Mouse (Mus musculus) 3T3-L1 (cell line): Measurements from ENCODE around the gene Krt24.

Experiments used
- DNase-seq: peaks from one replicate; pipeline ENCODE4 v3.0.0-alpha.2; 2015; ENCODE audit warnings: low read depth, low spot score

The Krt24 gene

DNA sequence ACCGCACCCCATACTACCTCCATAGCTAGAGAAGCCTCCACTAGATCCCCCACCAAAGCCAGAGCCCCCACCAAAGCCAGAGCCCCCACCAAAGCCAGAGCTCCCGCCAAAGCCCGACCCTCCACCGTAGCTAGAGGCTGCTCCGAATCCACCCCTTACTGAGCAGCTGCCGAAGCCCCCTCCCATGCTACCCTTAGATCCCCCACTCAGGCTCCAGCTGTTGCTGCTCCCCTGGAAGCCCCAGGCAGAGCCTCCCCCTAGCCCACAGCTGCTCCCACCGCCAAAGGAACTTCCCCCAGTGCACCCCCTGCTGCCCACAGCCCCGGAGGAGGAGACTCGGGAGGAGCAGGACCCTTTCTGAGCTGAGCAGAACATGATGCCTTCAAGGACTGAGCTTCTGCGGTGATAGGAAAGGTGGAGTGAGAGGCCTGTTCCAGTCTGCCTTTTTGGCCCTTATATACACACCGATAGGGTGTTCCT lies at the start of gene Krt24:
TSS of gene Krt24 (minus strand) at position 430 of the 480 bp plus-strand sequence.
- no peak for DNase-seq

DNA sequence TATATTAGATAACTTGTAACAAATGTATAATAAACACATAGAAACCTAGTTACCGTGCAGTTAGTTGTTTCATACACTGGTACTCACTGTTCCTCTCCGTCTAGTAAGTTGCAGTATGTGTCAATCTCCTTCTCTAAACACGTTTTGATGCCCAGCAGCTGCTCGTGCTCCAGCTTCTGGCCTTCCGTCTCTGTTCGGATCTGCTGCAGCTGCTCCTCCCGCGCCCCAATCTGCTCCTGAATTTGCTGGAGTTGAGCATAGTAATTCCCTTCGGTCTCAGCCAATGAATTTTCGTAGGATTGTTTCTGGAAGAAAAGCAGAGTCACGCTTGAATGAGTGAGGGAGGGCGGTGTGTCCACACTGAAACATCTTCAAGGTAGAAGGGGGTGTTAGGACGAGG lies 48.4 kb upstream of the Krt24 start:
- no peak for DNase-seq

DNA sequence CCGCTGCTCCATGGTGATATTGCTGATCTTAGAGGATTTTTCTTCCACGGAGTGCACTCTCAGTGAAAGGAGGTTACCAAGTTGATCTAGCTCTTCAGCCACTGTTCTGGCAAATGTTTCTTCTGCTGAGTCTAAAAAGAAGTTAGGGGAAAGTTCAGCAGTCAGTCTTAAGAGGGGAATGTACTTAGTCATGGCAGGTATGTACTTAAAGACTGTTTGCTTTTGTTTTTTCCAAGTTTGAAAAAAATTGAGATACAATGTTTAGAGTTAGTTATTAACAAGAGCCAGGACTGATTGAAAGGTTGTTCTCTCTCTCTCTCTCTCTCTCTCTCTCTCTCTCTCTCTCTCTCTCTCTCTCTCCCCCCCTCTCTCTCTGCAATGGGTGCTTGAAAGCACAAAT lies 44.6 kb upstream of the Krt24 start:
- DNase-seq: no peak

DNA sequence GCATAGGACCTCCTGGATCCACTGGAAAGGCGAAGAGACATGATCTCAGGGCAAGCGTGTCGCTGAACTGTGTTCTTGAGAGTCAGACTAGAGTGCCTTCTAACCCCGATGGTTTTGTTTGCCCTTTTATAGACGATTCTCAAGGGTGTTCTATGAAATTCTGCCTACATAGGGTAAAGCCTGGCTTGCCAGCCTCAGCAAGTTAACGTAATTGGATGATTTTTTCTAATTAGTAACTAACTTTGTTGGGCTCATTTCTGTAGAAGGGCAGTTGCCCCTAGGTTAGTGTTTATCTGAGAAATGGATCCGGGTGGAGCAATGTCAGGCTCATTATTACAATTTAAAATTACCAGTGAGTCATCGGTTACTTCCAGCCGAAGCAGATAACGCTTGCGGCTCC lies 37.8 kb upstream of the Krt24 start, which contains the start of gene Krt25:
TSS of gene Krt25 (minus strand) at position 101 of the 400 bp plus-strand sequence.
- DNase-seq: no peak

DNA sequence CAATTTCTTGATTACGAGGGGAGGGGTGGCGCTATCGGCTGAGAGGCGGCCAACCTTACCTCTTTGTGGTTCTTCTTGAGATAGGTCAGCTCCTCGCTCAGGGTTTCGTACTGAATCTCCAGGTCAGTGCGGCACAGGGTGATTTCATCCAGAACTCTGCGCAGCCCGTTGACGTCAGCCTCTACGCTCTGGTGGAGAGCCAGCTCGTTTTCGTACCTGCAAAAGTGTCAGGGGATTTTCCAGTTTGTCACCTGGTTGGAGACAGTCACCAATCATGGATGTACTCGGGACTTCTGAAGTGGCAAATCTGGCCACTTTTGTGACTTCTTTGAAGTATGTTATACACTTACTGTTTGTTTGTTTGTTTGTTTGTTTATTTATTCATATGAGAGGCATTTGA lies 36.0 kb upstream of the Krt24 start:
- DNase-seq: no peak

GRCm38 (mm10) chr11:99319127-99319526 lies 34.1 kb upstream of the Krt24 start:
- no peak for DNase-seq

GRCm38 (mm10) chr11:99316543-99316942 lies 31.5 kb upstream of the Krt24 start:
- no peak for DNase-seq

DNA sequence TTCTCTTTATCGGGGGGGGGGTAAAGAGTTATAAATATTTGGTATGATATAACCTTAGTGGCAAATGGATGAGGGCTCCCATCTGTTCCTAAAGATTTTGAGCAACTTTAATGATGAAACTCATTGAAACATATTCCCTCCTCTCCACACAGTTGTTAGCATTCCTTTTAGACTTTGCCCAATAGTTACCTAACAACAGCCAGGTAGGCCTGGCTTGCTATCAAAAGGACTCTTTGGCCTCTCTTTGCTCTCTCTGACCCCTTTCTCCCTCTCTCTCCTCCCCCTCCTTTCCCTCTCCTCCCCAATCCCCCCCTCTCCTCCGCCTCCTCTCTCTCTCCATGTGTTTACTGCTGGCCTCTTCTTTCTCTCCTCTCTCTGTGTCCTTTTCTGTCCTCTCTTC lies 29.5 kb upstream of the Krt24 start:
- DNase-seq: no peak

DNA sequence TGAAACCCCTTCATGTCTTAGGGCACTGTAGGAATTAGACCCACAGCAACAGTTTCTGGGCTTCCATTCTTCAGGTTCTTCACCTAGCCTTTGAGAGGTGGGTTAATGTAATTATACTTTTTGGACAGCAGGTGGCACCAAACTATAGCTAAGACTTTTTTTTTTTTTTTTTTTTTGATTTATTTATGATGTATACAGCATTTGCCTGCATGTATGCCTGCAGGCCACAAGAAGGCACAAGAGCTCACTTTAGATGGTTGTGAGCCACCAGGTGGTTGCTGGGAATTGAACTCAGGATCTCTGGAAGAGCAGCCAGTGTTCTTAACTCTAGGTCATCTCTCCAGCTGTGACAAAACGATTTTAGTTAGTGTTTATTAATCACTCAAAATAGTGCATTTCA lies 25.8 kb upstream of the Krt24 start:
- peak; percentile 80 for DNase-seq

GRCm38 (mm10) chr11:99307579-99307978 lies 22.5 kb upstream of the Krt24 start:
- peak; percentile 86 for DNase-seq

DNA sequence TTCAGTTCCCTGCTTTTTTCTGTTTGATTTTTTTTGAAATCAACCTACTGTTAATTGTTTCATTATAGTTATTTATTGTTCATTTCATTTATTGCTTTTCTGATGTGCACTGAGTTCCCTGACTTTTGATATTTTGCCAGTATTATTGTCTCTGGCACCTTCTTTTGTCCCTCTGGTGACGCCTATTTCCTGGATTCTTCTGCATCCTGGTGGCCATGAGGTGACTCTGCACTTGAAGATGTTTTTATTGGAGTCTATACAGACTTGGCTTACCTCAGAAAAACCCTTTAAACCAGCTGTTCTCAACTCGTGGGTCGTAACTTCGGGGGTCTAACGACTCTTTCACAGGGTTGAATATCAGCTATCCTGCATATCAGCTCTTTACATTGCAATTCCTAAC lies 10.0 kb upstream of the Krt24 start:
- peak; percentile 21 for DNase-seq

DNA sequence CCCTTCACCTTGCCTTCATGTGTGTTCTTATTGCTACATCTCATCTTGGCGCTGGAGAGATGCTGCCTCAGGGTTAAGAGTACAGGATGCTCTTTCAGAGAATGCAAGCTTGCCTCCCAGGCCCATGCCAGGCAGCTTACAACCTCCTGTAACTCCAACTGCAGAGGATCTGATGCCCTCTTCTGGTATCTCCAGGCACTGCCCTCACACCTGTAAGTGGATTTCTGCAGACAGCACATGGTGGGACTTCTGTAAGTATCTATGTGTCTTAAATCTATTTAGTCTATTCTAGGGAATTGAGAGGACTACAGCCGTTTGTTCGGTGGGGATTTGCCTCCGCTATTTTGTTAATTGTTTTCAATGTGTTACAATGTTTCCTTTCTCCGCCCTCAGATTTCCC lies 7.8 kb upstream of the Krt24 start:
- DNase-seq: peak; percentile 48

DNA sequence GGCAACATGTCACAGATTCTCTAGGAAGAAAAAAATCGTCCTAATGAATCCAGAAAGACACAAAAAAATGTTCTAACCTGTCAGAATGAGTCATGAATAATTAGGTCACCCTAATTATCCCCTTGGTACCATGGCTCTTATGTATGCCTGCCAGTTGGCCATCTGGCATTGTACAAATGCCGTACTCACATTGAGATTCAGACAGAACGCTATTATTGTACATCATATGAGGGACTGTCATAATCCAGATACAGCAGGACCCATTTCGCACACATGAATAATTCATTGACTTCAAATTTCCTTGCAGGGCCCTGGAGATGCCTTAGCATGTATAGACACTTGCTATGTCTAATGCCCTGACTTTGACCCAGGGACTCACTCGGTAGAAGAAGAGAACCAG lies 1.1 kb downstream of the Krt24 start:
- DNase-seq: no peak

DNA sequence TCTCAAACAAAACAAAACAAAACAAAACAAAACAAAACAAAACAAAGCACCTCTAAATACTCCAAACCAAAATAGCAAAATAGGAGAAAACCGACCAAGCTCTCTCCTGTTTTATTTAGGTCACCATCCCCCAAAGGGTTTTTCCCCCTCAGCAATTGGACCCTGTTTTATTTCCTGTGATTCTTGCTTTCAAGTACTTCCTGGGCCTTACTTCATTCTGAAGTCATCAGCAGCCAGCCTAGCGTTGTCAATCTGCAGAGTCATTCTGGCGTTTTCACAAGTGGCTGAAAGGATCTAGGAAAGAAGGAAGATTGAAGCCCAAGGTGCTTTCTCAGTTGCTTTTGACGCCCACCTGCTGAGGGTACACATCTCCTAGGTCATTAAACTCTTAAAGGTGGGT lies 1.7 kb downstream of the Krt24 start:
- no peak for DNase-seq

GRCm38 (mm10) chr11:99281116-99281515 lies 3.9 kb downstream of the Krt24 start:
- no peak for DNase-seq

- DNase-seq: no peak
Measured at GRCm38 (mm10) chr11:99279986-99280385, 5.1 kb downstream of the Krt24 start.

- no peak for DNase-seq
Measured at GRCm38 (mm10) chr11:99276786-99277185, 8.3 kb downstream of the Krt24 start.

GRCm38 (mm10) chr11:99275624-99276023 lies 9.4 kb downstream of the Krt24 start:
- no peak for DNase-seq

DNA sequence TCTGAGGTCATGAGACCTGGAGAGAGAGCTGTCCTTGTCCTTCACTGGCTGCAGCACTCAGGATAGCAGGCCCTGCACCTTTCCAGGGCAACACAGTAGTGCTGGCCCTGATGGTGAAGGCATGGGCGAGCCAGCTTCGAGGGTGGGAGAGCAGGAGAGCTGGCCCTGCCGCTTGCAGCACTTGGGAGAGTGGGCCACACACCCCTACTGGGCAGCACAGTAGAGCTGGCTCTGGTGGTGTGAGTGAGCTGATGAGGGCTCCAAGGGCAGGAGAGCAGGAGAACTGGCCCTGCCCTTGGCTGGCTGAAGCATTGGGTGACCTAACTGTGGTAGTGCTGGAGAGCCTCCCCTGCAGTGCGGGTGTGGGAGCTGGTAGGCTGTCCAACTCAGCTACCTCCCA lies 12.3 kb downstream of the Krt24 start:
- no peak for DNase-seq

DNA sequence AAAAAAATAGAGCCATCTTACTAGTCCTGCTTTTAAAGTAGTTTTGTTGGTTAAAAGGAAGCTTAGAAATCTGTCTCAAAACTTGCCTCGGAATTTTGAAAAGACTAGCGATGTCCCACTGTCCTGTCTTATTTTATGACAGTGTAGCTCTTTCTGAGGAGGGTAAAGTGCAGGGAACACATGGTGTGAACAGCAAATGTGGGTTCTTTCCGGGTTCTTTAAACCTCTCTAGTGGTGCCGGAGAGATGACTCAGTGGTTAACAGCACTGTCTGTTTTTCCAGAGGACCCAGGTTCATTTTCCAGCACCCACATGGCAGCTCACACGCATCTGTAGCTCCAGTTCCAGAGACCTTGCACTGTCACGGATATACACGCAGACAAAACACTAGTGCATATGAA lies 15.9 kb downstream of the Krt24 start:
- DNase-seq: no peak

DNA sequence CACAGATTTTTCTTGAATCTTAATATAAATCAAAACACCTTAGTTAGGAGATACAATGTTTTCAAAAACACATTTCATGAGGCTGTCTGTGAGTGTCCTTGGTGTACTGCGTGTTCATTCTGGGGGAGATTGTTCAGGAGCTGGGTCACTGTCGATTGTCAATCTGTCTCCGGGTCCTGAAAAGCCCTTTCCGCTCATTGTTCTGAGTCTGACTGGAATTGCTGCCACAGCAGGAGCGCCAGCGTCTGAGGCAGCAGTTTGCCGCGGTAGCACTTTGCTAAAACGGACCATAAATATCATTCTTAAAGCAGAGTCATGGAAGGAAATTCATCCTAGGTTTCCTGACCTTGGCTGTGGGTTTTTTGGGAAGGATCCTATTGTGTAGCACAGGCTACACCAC lies 19.3 kb downstream of the Krt24 start:
- DNase-seq: no peak

- no peak for DNase-seq
Measured at GRCm38 (mm10) chr11:99265220-99265619, 19.8 kb downstream of the Krt24 start.

DNA sequence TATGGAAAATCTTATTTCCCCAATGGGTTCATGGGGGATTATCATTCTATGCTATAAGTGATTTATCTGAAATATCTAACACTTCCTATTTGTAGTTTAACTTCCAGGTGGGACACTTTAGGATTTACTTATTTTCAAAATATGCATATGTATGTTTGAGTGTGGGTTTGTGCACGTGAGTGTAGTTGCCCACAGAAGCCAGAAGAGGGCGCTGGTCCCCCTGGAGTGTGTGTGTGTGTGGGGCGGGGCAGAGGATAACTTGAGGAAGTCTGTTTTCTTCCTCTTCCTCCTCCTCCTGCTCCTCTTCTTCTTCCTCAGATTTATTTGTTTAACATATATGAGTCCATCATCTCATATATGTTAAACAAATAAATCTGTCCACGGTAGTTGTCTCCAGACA lies 28.8 kb downstream of the Krt24 start:
- no peak for DNase-seq

- no peak for DNase-seq
Measured at GRCm38 (mm10) chr11:99255316-99255715, 29.7 kb downstream of the Krt24 start.
